Mouse (Mus musculus): Measurements from ENCODE around the gene Spag9. TPM values are rescaled to one million over a fixed set of nuclear protein-coding genes. Genes with fewer than 3 reads are reported as not detected.

Gene Spag9
- total RNA-seq, 1 experiment from 2014 or later, result 140 TPM

GRCm38 (mm10) chr11:94163005-94163767, 167.3 kb downstream of the Spag9 start:
- no peak for ATAC-seq (replicated peaks; ENCODE audit: insufficient number of reproducible peaks, low FRiP score, low TSS enrichment, poor library complexity, severe bottlenecking)

GRCm38 (mm10) chr11:94165745-94166144, 169.9 kb downstream of the Spag9 start:
- no peak for ATAC-seq (replicated peaks; ENCODE audit: insufficient number of reproducible peaks, low FRiP score, low TSS enrichment, poor library complexity, severe bottlenecking)

- no peak for ATAC-seq (replicated peaks; ENCODE audit: insufficient number of reproducible peaks, low FRiP score, low TSS enrichment, poor library complexity, severe bottlenecking)
These were observed 172.3 kb downstream of the Spag9 start for GRCm38 (mm10) chr11:94168238-94168637.

GRCm38 (mm10) chr11:94169596-94169995, 173.7 kb downstream of the Spag9 start:
- ATAC-seq (replicated peaks; ENCODE audit: insufficient number of reproducible peaks, low FRiP score, low TSS enrichment, poor library complexity, severe bottlenecking), result no peak

GRCm38 (mm10) chr11:94171691-94172090, 175.8 kb downstream of the Spag9 start:
- no peak for ATAC-seq (replicated peaks; ENCODE audit: insufficient number of reproducible peaks, low FRiP score, low TSS enrichment, poor library complexity, severe bottlenecking)

GRCm38 (mm10) chr11:94172186-94172585, 176.3 kb downstream of the Spag9 start:
- no peak; the same call in 1 of the 2 replicates for ATAC-seq (replicated peaks; ENCODE audit: insufficient number of reproducible peaks, low FRiP score, low TSS enrichment, poor library complexity, severe bottlenecking)

- ATAC-seq (replicated peaks; ENCODE audit: insufficient number of reproducible peaks, low FRiP score, low TSS enrichment, poor library complexity, severe bottlenecking), result no peak
These were observed 177.8 kb downstream of the Spag9 start for GRCm38 (mm10) chr11:94173726-94174146.

GRCm38 (mm10) chr11:94175288-94175687, 179.4 kb downstream of the Spag9 start:
- ATAC-seq (replicated peaks; ENCODE audit: insufficient number of reproducible peaks, low FRiP score, low TSS enrichment, poor library complexity, severe bottlenecking), result no peak

Other genes starting within 250 kb of the Spag9 start
- gene Utp18, start 110.3 kb upstream of the Spag9 start, total RNA-seq (2017), result 30.5 to 33.4 TPM (median 31.9 TPM) in 3 replicates
- 44.9 to 55.3 TPM (median 51.9 TPM) in 3 replicates for gene Mbtd1, start 110.2 kb upstream of the Spag9 start, total RNA-seq (2017)
- gene Nme2, start 39.8 kb upstream of the Spag9 start, total RNA-seq (2017), result 112 to 158 TPM (median 145 TPM) in 3 replicates
- 1.9 TPM in 1 of 3 replicates, not detected in the others for gene Gm20390, start 27.8 kb upstream of the Spag9 start, total RNA-seq (2017)
- 13.8 to 34.0 TPM (median 18.0 TPM) in 3 replicates for gene Nme1, start 27.6 kb upstream of the Spag9 start, total RNA-seq (2017)
- gene Tob1, start 215.4 kb downstream of the Spag9 start, total RNA-seq (2017), result 13.1 to 21.2 TPM (median 16.5 TPM) in 3 replicates
- gene Wfikkn2, start 249.9 kb downstream of the Spag9 start, total RNA-seq (2017), result not detected in 3 replicates